Mouse (Mus musculus): Measurements from ENCODE around the gene Aig1.

DNA sequence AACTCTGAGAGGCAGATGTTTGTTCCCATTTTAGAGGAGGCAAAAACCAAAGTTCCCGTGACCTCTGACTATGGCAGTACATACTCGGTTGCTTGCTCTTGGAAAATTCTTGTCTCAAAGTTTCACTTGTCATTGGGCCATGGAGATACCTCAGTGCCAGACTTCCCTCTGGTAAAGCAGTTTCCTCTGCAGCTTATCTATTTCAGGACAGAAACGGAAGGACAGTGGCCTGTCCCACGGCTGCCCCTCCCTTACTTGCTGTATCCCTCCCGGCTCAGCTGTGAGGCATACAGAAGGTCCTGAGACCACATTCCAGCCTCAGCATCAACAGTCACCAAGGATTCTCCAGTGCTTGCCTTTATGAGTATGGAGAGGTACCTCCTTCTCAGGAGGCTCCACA, 182.7 kb downstream of the Aig1 start:
- TF ChIP-seq GATA1 (IDR thresholded peaks at IDR 0.05; ENCODE audit: low read length), result no peak
- no peak for TF ChIP-seq TAL1 (IDR thresholded peaks at IDR 0.05; ENCODE audit: low read length)

Data from erythroblast, embryonic 14.5 days (primary cell).